Mouse (Mus musculus): ENCODE results near the gene Btnl10.

- no peak for TF ChIP-seq POLR2A (IDR thresholded peaks at IDR 0.05; ENCODE audit: low read depth, low read length)
- TF ChIP-seq CTCF (IDR thresholded peaks at IDR 0.05; ENCODE audit: extremely low read depth, insufficient read length, insufficient replicate concordance, low read depth, low read length) = no peak
Observed at GRCm38 (mm10) chr11:58965001-58965760, 47.5 kb downstream of the Btnl10 start.
